Mouse (Mus musculus) mouse embryonic stem cell (cell line): ENCODE measurements around the gene 4430402I18Rik.

Source experiments
- in situ Hi-C, 2 experiments: fragments of 300-500 bp; cut with MboI; formaldehyde crosslinking; loops; 1 replicate in 1 of 2; 3 replicates in 1 of 2; pipeline ENCODE4 v1.14.3; 2019 to 2020; ENCODE audit warnings: low sequenced_read_pairs in 2 of 2, low pct_unique_long_range_greater_than_20kb in 1 of 2, mixed read lengths in 1 of 2; ENCODE audit not compliant: unreplicated experiment in 1 of 2

Gene 4430402I18Rik

GRCm38 (mm10) chr19:28915602-28916250 is 51.9 kb downstream of the 4430402I18Rik start:
- in situ Hi-C loops, result no loop called here

GRCm38 (mm10) chr19:28914598-28914997 is 53.0 kb downstream of the 4430402I18Rik start:
- in situ Hi-C loops, result no loop called here

GRCm38 (mm10) chr19:28908693-28909092 is 58.9 kb downstream of the 4430402I18Rik start:
- in situ Hi-C loops, result loop anchor here in 1 of 2 experiments (10.0 kb wide), 1 partner anchor 126 kb away; no protein-coding TSS in a partner anchor

- in situ Hi-C loops, result loop anchor here in 1 of 2 experiments (10.0 kb wide), 1 partner anchor 127 kb away; no protein-coding TSS in a partner anchor
Observed at GRCm38 (mm10) chr19:28908186-28908585, 59.4 kb downstream of the 4430402I18Rik start.

- in situ Hi-C loops, result loop anchor here in 1 of 2 experiments (10.0 kb wide), 1 partner anchor 131 kb away; no protein-coding TSS in a partner anchor
Observed at GRCm38 (mm10) chr19:28903536-28904119, 64.0 kb downstream of the 4430402I18Rik start.

- in situ Hi-C loops, result loop anchor here in 1 of 2 experiments (10.0 kb wide), 1 partner anchor 132 kb away; no protein-coding TSS in a partner anchor
Observed at GRCm38 (mm10) chr19:28902806-28903205, 64.8 kb downstream of the 4430402I18Rik start.

GRCm38 (mm10) chr19:28902111-28902510 is 65.5 kb downstream of the 4430402I18Rik start:
- in situ Hi-C loops, result loop anchor here in 1 of 2 experiments (10.0 kb wide), 1 partner anchor 133 kb away; no protein-coding TSS in a partner anchor

GRCm38 (mm10) chr19:28900771-28901170 is 66.8 kb downstream of the 4430402I18Rik start:
- in situ Hi-C loops, result loop anchor here in 1 of 2 experiments (10.0 kb wide), 1 partner anchor 134 kb away; no protein-coding TSS in a partner anchor

- in situ Hi-C loops, result no loop called here
Observed at GRCm38 (mm10) chr19:28897497-28897896, 70.1 kb downstream of the 4430402I18Rik start.

- in situ Hi-C loops, result no loop called here
Observed at GRCm38 (mm10) chr19:28896639-28897038, 71.0 kb downstream of the 4430402I18Rik start.

- in situ Hi-C loops, result no loop called here
Observed at GRCm38 (mm10) chr19:28891864-28892263, 75.7 kb downstream of the 4430402I18Rik start.

GRCm38 (mm10) chr19:28891238-28891637 is 76.4 kb downstream of the 4430402I18Rik start:
- in situ Hi-C loops, result no loop called here

GRCm38 (mm10) chr19:28889251-28889650 is 78.3 kb downstream of the 4430402I18Rik start:
- in situ Hi-C loops, result no loop called here

GRCm38 (mm10) chr19:28888496-28888895 is 79.1 kb downstream of the 4430402I18Rik start:
- in situ Hi-C loops, result no loop called here

GRCm38 (mm10) chr19:28883126-28883525 is 84.5 kb downstream of the 4430402I18Rik start:
- in situ Hi-C loops, result no loop called here

GRCm38 (mm10) chr19:28879476-28879875 is 88.1 kb downstream of the 4430402I18Rik start:
- in situ Hi-C loops, result no loop called here

GRCm38 (mm10) chr19:28870351-28870750 is 97.2 kb downstream of the 4430402I18Rik start:
- in situ Hi-C loops, result no loop called here

GRCm38 (mm10) chr19:28869251-28869855 is 98.2 kb downstream of the 4430402I18Rik start:
- in situ Hi-C loops, result loop anchor here in 1 of 2 experiments (5.0 kb wide), 1 partner anchor 92 kb away; no protein-coding TSS in a partner anchor

- in situ Hi-C loops, result loop anchor here in 1 of 2 experiments (5.0 kb wide), 1 partner anchor 88 kb away; no protein-coding TSS in a partner anchor
Observed at GRCm38 (mm10) chr19:28865501-28865900, 102.1 kb downstream of the 4430402I18Rik start.
